Mouse (Mus musculus) brain, embryonic 18.5 days (tissue): Measurements from ENCODE around the gene A730061H03Rik.
A peak's percentile ranks its signal among the peaks of the same experiment; 100 is the strongest.

Experiments used
- DNase-seq: peaks from one replicate; pipeline ENCODE4 v3.0.0-alpha.2; 2012; ENCODE audit warnings: low read depth, low spot score

Gene A730061H03Rik

DNA sequence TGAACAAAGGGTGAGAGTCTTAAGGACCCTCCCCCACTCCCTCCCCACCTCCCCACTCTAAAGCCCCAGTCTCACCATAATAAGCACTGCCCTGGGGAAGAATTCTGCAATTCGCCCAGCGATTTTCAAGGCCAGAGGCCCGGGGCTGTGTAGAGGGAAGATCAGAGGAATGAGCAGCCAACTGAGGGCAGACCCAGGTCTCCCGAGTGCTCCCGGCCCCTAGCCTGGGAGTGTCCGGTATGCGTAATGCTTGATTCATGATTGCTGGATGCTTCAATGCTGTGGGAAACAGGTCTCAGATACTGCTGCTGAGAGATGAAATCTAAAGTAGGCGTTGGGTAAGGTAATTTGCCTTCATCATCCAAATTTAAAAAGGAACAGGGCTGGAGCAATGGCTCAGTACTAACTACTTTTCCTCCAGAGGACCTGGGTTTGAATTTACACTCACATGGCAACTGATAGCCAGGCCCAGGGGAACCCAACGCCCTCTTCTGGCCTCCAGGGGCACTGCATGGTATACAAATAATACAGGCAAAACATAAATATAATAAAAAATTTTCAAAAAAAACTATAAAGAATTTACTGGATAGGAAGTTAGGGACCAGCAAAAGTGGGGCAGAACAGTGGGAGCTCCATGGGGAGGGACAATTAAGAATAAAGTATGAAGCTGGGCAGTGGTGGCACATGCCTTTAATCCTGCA, 21.9 kb upstream of the A730061H03Rik start:
- DNase-seq: no peak

DNA sequence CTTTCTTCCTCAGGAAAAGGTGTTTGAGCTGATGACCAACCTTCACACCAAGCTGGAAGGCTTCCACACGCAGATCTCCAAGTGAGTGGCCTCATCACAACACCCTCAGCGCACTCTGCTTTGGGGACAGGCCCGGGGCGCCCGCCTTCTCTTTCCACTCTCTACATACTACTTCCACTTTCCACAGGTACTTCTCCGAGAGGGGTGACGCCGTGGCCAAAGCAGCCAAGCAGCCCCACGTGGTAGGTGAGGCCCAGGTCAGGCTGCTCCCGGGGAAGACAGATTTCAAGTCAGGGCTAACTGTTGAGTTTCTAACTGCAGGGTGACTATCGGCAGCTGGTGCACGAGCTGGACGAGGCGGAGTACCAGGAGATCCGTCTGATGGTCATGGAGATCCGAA, 20.5 kb upstream of the A730061H03Rik start:
- no peak for DNase-seq

DNA sequence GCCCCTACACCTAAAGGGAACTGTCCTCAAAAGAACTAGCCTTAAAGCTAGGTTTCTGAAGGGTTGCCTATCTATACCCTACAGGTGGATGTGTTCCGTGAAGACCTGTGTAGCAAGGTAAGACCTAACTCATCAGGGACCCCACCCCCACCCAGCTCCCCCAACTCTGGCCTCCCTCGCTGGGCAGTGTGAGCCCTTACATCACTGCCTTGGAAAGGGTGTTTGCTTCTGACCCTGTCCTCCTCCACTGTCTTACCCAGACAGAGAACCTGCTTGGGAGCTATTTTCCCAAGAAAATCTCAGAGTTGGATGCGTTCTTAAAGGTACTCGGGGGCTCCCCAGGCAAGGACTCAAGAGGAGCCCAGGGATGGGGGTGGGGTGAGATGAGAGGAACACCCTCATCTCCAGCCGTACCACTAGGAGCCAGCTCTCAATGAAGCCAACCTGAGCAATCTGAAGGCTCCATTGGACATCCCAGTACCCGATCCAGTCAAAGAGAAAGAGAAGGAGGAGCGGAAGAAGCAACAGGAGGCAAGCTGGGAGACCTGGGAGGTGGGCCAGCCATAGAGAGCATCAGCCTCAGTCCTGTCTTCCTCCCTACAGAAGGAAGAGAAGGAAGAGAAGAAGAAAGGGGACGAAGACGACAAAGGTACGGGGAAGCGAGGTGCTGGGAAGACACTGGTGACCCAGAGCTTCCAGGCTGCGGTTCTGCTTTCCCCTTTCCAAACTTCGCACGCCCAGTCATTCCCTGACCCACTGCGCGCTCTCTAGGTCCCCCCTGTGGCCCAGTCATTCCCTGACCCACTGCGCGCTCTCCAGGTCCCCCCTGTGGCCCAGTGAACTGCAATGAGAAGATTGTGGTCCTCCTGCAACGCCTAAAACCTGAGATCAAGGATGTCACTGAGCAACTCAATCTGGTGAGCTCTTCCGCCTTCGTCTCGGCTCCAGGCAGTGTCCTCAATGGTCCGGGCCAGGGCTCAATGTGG, 19.6 kb upstream of the A730061H03Rik start:
- DNase-seq: no peak

DNA sequence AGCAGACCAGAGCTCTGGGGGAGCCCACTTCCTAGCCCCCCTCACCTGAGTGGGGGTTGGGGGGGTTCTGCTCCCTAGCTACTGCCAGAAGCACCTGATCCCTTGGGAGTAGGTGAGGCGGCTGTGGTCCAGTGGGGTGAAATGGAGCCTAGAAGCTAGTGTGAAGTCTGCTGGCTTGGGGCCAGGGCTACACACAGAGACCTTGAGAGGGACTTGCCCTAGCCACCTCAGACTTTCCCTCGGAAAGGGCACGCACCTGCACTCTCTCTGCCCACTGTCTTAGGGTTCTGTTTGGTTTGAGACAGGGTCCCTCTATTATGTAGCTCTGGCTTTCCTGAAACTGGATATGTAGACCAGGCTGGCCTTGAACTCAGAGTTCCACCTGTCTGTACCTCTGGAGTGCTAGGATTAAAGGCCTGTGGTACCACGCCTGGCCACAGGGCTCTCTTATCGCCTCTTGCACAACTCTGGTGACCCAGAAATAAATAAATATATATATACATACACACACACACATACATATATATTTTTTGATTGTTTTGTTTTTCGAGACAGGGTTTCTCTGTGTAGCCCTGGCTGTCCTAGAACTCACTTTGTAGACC, 18.6 kb upstream of the A730061H03Rik start:
- no peak for DNase-seq

DNA sequence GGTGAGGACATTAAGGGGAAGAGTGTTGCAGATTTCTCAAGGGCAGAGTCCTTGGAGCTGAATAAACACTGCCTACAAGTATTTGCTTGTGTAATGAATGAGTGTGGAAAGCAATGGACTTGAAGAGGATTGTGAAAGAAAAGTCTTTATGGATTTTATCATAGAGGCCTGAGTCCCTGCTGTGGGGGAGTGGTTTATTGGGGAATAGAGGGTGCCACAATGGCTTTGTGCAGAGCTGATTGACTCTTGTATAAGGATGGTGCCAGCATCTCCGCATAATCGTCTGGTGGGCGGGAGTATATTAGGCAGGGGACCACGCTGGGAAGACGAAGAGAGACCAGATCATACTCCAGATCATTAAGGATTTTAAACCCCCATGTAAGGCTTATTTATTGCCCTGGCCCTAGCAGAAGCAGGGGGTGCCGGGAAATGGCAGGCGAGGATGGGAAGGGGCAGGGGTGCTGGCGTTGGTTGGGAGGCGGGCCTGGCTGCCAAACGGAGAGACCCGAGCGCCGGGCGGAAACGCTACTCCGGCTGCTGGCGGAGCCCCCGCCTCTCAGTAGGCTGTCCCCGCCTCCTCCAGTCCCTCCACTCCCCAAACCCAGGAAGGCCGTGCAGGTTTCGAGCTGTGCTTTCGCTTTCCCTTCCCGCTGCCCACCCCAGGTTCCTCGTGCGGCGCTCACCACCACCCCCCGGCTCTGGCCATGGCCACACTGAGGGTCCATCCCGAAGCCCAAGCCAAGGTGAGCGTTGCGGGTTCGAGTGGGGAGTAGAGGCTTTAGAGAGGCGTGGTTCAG, 17.9 kb upstream of the A730061H03Rik start, which contains the start of gene Psme1:
Psme1 (plus strand) TSS at position 253 of the 797 bp plus-strand sequence.
- peak; percentile 65 for DNase-seq

DNA sequence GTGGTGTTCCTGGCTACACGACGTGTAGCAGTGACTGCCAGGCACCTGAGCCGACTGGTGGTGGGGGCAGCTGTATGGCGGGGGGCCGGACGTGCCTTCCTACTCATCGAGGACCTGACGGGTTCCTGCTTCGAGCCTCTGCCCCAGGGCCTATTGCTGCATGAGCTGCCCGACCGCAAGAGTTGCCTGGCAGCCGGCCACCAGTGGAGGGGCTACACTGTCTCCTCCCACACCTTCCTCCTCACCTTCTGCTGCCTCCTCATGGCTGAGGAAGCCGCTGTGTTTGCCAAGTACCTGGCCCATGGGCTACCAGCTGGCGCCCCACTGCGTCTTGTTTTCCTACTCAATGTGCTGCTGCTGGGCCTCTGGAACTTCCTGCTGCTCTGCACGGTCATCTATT, 16.2 kb upstream of the A730061H03Rik start:
- DNase-seq: no peak

DNA sequence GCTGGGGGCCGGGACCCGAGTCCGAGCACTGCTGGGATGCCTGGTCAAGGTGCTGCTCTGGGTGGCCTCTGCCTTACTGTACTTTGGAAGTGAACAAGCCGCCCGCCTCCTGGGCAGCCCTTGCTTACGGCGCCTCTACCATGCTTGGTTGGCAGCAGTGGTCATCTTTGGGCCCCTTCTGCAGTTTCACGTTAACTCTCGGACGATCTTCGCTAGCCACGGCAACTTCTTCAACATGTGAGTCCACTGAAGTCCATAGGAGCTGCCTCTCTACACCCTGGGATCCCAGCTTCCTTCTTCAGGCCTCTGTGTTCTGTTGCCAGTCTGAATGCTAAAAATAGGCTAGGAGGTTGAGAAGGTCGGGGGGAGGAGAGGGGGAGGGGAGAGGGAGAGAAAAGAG, 15.5 kb upstream of the A730061H03Rik start:
- DNase-seq: no peak

DNA sequence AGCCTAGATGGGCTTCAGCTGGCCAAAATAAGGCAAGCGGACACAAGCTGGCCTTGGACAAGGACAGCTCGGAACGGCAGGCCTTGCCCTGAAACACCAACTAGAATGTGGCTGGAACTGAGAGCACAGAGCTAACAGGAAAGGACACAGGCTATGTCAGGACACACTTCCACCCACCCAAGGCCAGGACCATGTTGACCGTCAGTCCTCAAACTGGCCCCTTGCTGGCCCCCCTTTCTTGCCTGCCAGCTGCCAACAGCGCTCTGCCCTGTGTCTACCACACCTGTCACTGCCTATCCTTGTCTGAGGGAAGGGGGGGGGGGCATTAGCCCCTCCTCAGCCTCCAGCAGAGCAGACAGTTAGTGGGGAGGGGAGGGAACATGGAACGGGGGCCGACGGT, 15.1 kb upstream of the A730061H03Rik start, which contains the start of gene Fitm1:
Fitm1 (plus strand) TSS at position 316 of the 400 bp plus-strand sequence.
- DNase-seq: no peak

DNA sequence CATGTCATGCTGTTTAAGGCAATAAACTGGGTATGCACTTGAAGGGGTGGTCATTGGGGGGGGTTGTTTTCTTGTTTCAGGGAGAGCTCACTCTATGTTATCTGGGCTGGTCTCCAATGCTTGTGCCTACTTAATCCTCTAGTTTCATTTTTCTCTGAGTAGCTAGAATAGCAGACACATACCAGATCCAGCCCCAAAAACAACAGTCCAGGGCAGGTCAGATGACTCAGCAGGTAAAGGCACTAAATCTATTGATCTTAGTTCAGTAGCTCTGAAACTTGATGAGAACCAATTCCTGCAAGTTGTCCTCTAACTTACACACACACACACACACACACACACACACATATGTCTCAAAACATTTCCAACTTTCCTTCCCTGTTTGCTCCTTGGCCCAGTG, 11.6 kb upstream of the A730061H03Rik start:
- DNase-seq: no peak

DNA sequence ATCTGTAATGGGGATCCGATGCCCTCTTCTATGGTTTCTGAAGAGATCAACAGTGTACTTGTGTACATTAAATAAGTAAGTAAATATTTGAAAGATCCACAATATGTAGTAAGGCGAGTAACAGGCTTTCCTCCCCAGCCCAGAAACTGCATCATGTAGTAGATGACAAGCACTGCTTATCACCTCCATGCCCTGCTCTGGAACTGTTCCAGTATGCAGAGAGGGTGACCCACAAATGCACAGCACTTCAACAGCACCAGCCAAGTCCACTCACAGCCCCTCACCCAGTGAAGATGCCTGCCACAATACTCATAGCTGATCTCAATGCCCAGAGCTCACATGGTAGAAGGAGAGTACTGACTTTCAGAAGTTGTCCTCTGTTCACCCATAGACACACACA, 10.4 kb upstream of the A730061H03Rik start:
- DNase-seq: no peak

DNA sequence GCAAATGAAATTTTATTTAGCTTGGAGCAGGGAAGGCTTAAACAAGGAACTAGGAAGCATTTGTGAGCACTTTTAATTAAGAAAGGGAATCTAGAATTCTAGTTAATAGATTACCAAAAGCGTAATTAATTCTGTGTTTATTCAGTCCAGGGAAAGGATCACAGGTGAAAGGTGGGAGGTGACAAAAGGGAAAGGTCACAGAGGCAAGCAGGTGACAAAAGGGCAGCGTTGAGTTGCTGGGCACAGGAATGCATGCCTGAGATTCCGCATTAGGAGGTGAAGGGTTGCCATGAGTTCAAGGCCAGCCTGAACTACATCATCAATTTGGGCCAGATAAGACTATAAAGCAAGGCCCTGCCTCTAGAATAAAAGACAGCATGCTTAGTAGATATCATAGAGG, 7.3 kb upstream of the A730061H03Rik start:
- no peak for DNase-seq

DNA sequence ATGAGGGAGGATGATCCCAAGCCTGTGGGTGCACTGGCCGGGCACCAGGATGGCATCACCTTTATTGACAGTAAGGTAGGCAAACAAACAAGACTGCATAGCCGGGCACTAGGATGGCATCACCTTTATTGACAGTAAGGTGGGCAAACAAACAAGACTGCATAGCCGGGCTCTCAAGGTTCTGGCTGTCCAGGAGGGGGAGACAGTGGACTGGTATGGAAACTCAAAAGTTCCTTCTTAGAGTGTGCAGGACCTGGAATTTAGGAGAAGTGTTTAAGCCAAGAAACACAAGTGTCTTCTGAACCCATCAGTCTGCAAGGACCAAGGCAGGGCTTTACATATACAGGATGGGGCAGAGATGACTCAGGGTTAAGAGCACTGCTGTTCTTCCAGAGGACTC, 5.5 kb upstream of the A730061H03Rik start:
- no peak for DNase-seq

DNA sequence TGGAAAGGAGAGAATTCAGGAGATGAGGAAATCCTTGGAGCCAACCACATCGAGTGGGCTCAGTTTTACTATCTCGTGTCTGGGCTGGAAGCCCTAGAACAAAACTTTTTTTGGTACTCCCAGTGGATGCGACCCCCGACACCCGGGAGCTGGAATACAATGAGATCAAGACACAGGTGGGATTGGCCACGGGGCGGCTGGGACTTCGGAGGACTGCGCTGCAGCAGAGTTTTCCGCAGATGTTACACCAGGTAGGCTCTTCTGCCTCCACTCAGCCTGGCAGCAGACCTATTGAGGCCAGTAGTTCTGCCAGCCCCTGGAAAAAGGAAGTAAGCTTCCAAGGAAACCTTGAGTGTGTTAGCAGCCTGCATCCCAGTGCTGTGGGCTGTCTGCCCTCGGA, 3.0 kb upstream of the A730061H03Rik start:
- DNase-seq: no peak

DNA sequence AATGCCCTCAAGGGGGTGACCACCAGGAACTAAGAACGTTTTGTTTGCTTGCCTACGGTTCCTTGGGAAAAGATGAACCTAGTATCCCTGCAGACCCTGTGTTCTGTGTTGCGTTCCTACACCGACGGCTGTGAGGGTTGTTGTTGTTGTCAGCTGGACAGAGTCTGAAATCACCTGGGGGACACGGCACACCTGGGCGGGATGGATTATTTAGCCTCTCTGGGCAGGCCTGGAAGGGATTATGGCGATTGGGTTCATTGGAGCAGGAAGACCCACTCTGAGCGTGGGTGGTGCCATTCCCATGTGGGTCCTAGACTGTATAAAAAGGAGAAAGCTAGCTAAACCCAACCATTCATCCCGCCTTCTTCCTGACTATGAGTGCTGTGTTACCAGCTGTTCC, 1.7 kb upstream of the A730061H03Rik start:
- DNase-seq: no peak

DNA sequence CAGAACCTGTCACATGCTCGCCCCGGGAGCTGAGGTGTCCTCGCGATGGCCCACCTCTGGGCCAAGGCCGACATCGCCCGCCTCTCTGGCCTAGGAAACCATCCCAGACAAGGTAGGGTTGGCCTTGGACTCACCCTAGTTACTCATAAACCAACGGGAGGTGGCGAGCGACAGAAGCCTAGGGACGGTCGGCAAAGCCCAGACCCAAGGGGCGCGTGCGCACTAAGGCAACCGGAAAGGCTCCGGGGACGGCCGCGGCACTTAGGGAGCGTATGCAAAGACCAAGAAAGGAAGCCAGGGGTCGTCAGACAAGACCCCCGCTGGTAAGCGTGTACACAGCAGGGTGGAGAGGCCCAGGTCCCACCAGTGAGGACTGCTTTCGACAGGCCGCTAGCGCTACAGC, 406 bp downstream of the A730061H03Rik start, which contains the start of gene Dcaf11:
Dcaf11 (plus strand) TSS at position 208 of the 403 bp plus-strand sequence.
- peak; percentile 87 for DNase-seq

DNA sequence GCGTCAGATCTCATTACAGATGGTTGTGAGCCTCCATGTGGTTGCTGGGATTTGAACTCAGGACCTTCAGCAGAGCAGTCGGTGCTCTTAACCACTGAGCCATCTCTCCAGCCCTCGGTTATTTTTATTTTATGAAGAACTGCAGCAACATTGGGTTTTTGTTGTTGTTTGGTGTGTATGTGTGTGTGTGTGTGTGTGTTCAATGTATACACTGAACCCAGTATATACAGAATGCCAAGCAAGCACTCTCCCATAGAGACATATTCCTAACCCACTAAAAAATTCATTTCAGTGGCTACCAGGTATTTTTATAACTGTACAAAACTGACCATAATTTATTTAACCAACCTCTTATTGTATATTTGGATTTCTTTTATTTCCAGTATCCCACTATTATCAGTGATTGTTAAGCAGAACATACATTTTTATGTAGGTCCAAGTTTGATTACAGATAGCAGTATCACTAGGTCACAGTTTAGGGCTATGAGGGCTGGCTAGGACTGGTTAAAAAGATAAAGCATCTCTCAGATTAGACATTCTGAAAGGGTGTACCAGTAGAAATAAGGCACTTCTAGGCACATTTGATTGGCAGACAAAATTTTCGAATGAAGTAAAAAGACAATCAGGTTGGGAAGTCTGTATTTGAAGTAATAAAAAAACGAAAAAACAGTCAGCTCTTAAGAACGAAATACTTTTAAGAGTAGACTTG, 1.3 kb downstream of the A730061H03Rik start:
- DNase-seq: no peak

DNA sequence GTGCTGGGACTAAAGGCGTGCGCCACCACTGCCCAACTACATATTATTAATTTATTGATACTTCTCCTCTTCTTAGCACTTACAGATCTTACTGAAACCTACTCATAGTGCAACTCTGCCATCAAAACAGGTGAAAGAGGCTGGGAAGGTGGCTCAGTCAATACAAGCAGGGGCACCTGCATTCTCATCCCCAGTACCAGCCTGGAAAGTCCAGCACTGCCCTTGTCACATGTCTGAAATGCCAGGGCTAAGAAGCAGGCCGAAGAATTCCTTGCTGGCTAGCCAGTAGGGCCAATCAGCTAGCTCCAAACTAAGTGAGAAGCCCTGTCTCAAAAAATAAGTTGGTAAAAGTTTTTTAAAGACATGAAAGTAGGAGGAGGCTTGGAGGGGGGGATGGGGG, 2.6 kb downstream of the A730061H03Rik start:
- no peak for DNase-seq

DNA sequence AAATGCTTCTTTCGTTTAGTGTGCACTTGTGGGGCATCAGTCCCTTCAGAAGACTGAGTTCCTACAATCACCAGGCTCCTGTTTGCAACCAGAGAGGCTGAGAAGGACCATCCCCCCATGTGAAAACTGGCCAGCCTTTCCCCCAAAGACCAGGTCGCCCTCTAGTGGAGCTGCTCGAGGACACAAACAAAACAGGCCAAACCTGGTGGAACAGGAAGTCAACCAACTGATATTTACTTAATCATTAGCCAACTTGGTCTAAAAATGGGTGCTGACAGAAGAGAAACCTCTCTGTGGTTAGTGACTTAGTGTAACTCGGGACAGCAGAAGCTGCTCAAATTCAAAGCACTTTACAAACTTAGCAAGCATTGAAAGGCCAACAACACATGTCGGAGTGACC, 3.2 kb downstream of the A730061H03Rik start:
- no peak for DNase-seq

DNA sequence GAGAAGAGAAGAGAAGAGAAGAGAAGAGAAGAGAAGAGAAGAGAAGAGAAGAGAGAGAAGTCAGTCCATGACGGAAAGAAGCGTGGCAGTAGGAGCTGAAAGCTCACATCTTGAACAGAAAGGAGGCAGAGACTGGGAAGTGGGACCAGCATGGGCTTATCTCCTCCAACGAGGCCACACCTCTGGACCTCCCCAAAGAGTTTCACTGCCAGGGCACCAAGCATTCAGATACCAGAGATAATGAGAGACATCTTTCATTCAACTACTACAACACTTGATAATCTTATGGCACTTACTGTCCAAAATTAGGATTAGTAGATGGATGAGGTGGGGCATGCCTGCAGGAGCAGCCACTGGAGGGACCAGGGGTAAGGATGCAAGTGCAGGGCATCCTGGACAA, 4.4 kb downstream of the A730061H03Rik start:
- no peak for DNase-seq

DNA sequence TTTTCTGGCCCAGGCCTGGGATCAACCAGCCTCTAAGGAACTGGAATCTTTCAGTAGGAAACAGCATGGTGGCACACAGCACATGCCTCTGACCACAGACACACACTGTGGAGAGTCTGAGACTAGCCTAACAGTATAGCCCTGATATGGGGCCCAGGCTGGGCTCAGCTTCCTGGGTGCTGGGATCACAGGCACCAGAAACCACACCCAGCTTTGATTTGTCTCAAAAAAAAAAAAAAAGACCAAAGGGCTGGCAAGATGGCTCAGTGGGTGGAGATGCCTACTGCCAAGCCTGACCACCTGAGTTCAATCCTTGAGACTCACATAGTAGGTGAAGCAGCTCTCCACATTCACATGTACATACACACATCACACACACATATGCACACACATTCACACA, 5.6 kb downstream of the A730061H03Rik start:
- DNase-seq: no peak

DNA sequence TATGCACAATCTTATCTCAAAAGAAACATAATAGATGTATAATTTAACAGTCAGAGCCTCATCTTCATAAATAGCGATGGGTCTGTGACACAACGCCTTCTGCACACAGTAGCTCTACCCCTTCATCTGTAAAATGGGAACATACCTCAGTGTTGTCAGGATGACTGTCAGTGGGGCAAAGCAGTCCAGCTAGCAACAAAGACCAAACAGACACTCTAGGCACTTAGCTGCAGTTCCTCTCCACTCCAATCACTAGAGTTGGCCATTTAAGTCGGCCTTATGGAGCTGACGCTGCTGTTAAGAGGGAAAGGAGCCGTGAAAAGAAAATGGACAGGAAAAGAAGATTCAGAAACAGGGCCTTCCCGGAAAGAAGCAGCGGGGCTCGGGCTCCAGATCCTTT, 8.4 kb downstream of the A730061H03Rik start:
- no peak for DNase-seq
